Mouse (Mus musculus) myocyte (in vitro differentiated cells): Measurements from ENCODE around the gene Gm5105.

ENCODE experiments used
- MAX ChIP-seq: IDR thresholded peaks from one replicate; pipeline ENCODE4 v1.6.1; 2011; ENCODE audit warnings: low read depth, mild to moderate bottlenecking, control low read depth
- MYOG ChIP-seq, 3 experiments: IDR thresholded peaks; one replicate each; pipeline ENCODE4 v1.6.1; 2011; ENCODE audit warnings: control low read depth in 2 of 3, low read depth in 2 of 3, mild to moderate bottlenecking in 2 of 3; ENCODE audit not compliant: insufficient read length in 2 of 3, control insufficient read depth in 1 of 3, insufficient read depth in 1 of 3
- POLR2A ChIP-seq: IDR thresholded peaks from one replicate; pipeline ENCODE4 v1.6.1; 2011; ENCODE audit warnings: low read depth, mild to moderate bottlenecking, control low read depth, moderate library complexity; ENCODE audit not compliant: insufficient read length
- POLR2AphosphoS2 ChIP-seq: IDR thresholded peaks from one replicate; pipeline ENCODE4 v1.6.1; 2011; ENCODE audit warnings: low read depth, control low read depth; ENCODE audit not compliant: insufficient read length

- no peak for TF ChIP-seq POLR2AphosphoS2
- no peak for TF ChIP-seq MAX
- TF ChIP-seq MYOG (IDR thresholded peaks at IDR 0.05; ENCODE audit: control insufficient read depth in 1 of 3, insufficient read depth in 1 of 3, insufficient read length in 2 of 3, low read depth in 2 of 3) = no peak
- TF ChIP-seq POLR2A = no peak
These were observed 49.7 kb upstream of the Gm5105 start for GRCm38 (mm10) chr3:138116871-138117270.
